Mouse (Mus musculus) embryonic facial prominence, embryonic 12.5 days (tissue): ENCODE measurements around the gene Dync2h1. TPM values are rescaled to one million over a fixed set of nuclear protein-coding genes. Genes with fewer than 3 reads are reported as not detected.

Experiments used
- ATAC-seq: fragments of 200-750 bp; cut with Nextera tagmentation; 2 replicates; pipeline ENCODE4 v1.8.0; 2017; ENCODE audit not compliant: insufficient number of reproducible peaks, insufficient read depth, low FRiP score, low TSS enrichment
- H3K27ac ChIP-seq: fragments of 300-500 bp; sonication (generic); 2 replicates; pipeline ENCODE4 v1.5.1; 2016; ENCODE audit warnings: mild to moderate bottlenecking
- H3K27me3 ChIP-seq: fragments of 300-500 bp; sonication (generic); 2 replicates; pipeline ENCODE4 v1.6.1; 2016; ENCODE audit warnings: mild to moderate bottlenecking, moderate library complexity
- H3K36me3 ChIP-seq: fragments of 300-500 bp; sonication (generic); 2 replicates; pipeline ENCODE4 v1.6.1; 2016; ENCODE audit warnings: mild to moderate bottlenecking
- H3K4me1 ChIP-seq: fragments of 300-500 bp; sonication (generic); 2 replicates; pipeline ENCODE4 v1.6.1; 2016
- H3K4me2 ChIP-seq: fragments of 300-500 bp; sonication (generic); replicated peaks from 2 replicates; pipeline ENCODE4 v1.6.1; 2016; ENCODE audit warnings: mild to moderate bottlenecking, moderate library complexity
- H3K4me3 ChIP-seq: fragments of 300-500 bp; sonication (generic); 2 replicates; pipeline ENCODE4 v1.5.1; 2016; ENCODE audit warnings: mild to moderate bottlenecking
- H3K9ac ChIP-seq: fragments of 300-500 bp; sonication (generic); 2 replicates; pipeline ENCODE4 v1.6.1; 2016; ENCODE audit warnings: mild to moderate bottlenecking, moderate library complexity
- H3K9me3 ChIP-seq: fragments of 300-500 bp; sonication (generic); 2 replicates; pipeline ENCODE4 v1.6.1; 2016; ENCODE audit warnings: mild to moderate bottlenecking, moderate library complexity
- WGBS: fragments of 180-500 bp; shearing (Covaris S2); methylation state at CpG from one replicate; pipeline ENCODE4 v1.1.7; 2016; 5-methylcytosine and 5-hydroxymethylcytosine counted together
- polyA plus RNA-seq: library from polyadenylated mRNA; unstranded; fragments of >200 nt; fragmentation: Nextera tagmentation; extraction: Ambion mirVana; gene quantifications from 2 replicates; pipeline ENCODE4 v1.2.1, GENCODE M21; 2016

The Dync2h1 gene
- polyA plus RNA-seq, 1 experiment from 2014 or later = 24.9 TPM

DNA sequence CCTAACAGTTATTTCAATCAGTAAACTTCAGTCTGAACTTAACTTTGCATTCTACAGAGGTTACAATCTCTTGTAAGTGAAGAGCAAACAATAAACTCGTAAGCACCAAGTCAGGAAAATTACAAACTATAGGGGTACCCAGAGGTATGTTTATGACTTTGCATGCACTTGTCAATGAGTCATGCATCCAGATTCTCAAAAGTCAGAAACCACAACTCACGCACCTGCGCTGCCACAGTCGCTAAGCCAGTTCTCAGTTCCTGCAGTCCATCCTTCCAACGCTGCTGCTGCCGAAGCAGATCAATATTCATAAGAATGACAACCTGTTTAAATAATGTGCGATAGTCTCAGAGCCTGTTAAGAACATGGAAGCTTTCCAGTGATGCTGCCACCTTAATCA is 25.6 kb downstream of the Dync2h1 start:
- H3K9me3 ChIP-seq = no peaks in the 10 kb centered on the region
- no peaks in the 10 kb centered on the region for H3K27me3 ChIP-seq
- H3K4me1 ChIP-seq = 0 out of 2 replicates have a peak, but pooled peaks cover 4% of the 10 kb centered on the region
- H3K27ac ChIP-seq = no peak overlapping the region
- ATAC-seq = no peak
- no peak overlapping the region for H3K4me3 ChIP-seq
- H3K36me3 ChIP-seq = peaks cover 23% of the 10 kb centered on the region
- H3K9ac ChIP-seq = no peak overlapping the region
- no peak overlapping the region for H3K4me2 ChIP-seq
- 92% methylated on average over 7 of the region's 7 CpGs for WGBS

GRCm38 (mm10) chr9:7154391-7154790 is 29.9 kb downstream of the Dync2h1 start:
- no peaks in the 10 kb centered on the region for H3K27me3 ChIP-seq
- ATAC-seq = no peak
- H3K4me1 ChIP-seq = no peaks in the 10 kb centered on the region
- H3K36me3 ChIP-seq = peaks cover 26% of the 10 kb centered on the region
- no peak overlapping the region for H3K4me3 ChIP-seq
- H3K9me3 ChIP-seq = no peaks in the 10 kb centered on the region
- no peak overlapping the region for H3K27ac ChIP-seq
- no peak overlapping the region for H3K9ac ChIP-seq
- H3K4me2 ChIP-seq = no peak overlapping the region
- 95% methylated on average over 2 of the region's 2 CpGs for WGBS

DNA sequence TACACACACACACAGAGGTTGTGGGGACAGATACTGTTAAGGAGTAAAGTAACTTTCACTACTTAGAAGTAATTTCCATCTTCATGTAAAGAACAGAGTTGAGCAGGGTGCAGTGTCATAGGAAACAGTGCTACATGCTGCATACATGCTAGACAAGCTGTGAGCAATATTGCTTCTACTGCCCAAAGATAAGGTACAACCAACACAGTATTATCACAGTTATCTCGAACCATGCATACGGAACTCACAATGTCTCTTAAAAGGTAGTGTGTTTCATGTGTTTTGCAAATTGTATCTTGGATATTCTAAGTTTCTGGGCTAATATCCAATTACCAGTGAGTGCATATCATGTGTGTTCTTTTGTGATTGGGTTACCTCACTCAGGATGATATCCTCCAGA is 61.4 kb downstream of the Dync2h1 start:
- Histone ChIP-seq H3K27ac (no peak overlapping the region), H3K27me3 (no peaks in the 10 kb centered on the region), H3K4me2 (no peak overlapping the region), H3K4me3 (no peak overlapping the region), H3K9me3 (no peaks in the 10 kb centered on the region), H3K36me3 (peaks cover 3% of the 10 kb centered on the region; the same call in 1 of the 2 replicates), H3K4me1 (no peaks in the 10 kb centered on the region), H3K9ac (no peak overlapping the region)
- no peak for ATAC-seq
- 88% methylated on average over 2 of the region's 2 CpGs for WGBS

- Histone ChIP-seq H3K27ac (no peak overlapping the region), H3K36me3 (no peaks in the 10 kb centered on the region), H3K9ac (no peak overlapping the region), H3K4me1 (no peaks in the 10 kb centered on the region), H3K27me3 (no peaks in the 10 kb centered on the region), H3K9me3 (no peaks in the 10 kb centered on the region), H3K4me2 (no peak overlapping the region), H3K4me3 (no peak overlapping the region)
- 82% methylated on average over 1 of the region's 1 CpGs for WGBS
- ATAC-seq = no peak
Measured at GRCm38 (mm10) chr9:7110166-7110565, 74.1 kb downstream of the Dync2h1 start.

GRCm38 (mm10) chr9:7101361-7101760 is 82.9 kb downstream of the Dync2h1 start:
- Histone ChIP-seq H3K4me1 (no peaks in the 10 kb centered on the region), H3K27me3 (no peaks in the 10 kb centered on the region), H3K4me3 (no peak overlapping the region), H3K36me3 (0 out of 2 replicates have a peak, but pooled peaks cover 5% of the 10 kb centered on the region), H3K9ac (no peak overlapping the region), H3K27ac (no peak overlapping the region), H3K4me2 (no peak overlapping the region), H3K9me3 (no peaks in the 10 kb centered on the region)
- ATAC-seq = no peak

- Histone ChIP-seq H3K9me3 (no peaks in the 10 kb centered on the region), H3K36me3 (peaks cover 23% of the 10 kb centered on the region; the same call in 1 of the 2 replicates), H3K4me2 (no peak overlapping the region), H3K9ac (no peak overlapping the region), H3K27ac (no peak overlapping the region), H3K4me3 (no peak overlapping the region), H3K27me3 (no peaks in the 10 kb centered on the region), H3K4me1 (no peaks in the 10 kb centered on the region)
- WGBS = 92% methylated on average over 2 of the region's 2 CpGs
- no peak for ATAC-seq
Measured at GRCm38 (mm10) chr9:7074625-7075024, 109.6 kb downstream of the Dync2h1 start.

DNA sequence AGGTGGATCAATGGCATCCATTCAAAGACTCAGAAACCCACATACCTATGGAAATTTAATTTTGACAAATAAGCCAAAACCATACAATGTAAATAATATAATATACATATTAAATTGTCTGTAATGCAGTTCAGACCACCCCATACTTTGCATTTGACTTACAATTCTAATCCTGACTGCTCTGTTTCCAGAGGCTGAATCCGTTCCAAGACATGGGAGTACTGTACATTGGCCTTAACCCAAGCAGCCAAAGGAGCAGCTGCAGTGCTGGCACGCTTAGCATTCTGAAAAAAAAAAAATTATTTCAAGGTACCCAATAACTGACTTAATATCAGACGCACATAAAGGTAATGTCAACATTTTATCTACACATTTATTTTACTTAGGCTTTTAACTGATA is 113.4 kb downstream of the Dync2h1 start:
- no peaks in the 10 kb centered on the region for H3K27me3 ChIP-seq
- WGBS = 88% methylated on average over 3 of the region's 3 CpGs
- H3K4me2 ChIP-seq = no peak overlapping the region
- no peak overlapping the region for H3K27ac ChIP-seq
- no peaks in the 10 kb centered on the region for H3K4me1 ChIP-seq
- no peak for ATAC-seq
- no peaks in the 10 kb centered on the region for H3K9me3 ChIP-seq
- peaks cover 10% of the 10 kb centered on the region; the same call in 1 of the 2 replicates for H3K36me3 ChIP-seq
- H3K9ac ChIP-seq = no peak overlapping the region
- H3K4me3 ChIP-seq = no peak overlapping the region

DNA sequence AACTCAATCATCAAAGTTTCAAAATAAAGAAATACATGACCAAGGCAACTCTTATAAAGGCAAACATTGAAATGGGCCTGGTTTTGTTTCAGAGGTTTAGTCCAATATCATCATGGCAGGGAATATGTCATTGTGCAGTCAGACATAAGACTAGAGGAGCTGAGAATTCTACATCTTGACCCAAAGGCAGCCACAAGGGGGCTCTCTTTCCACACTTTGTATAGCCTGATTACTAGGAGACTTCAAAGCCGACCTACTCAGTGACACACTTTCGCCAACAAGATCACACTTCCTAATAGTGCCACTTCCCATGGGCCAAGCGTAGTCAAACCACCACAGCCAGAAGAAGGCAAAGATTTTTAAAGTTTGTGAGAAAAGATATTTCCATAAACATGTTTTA is 133.7 kb downstream of the Dync2h1 start:
- no peak overlapping the region for H3K4me3 ChIP-seq
- peaks cover 6% of the 10 kb centered on the region for H3K36me3 ChIP-seq
- H3K4me1 ChIP-seq = no peaks in the 10 kb centered on the region
- H3K9ac ChIP-seq = no peak overlapping the region
- no peak overlapping the region for H3K4me2 ChIP-seq
- WGBS = 73% methylated on average over 3 of the region's 3 CpGs
- no peaks in the 10 kb centered on the region for H3K9me3 ChIP-seq
- no peak overlapping the region for H3K27ac ChIP-seq
- ATAC-seq = no peak
- no peaks in the 10 kb centered on the region for H3K27me3 ChIP-seq

GRCm38 (mm10) chr9:7042635-7043273 is 141.5 kb downstream of the Dync2h1 start:
- ATAC-seq = no peak
- 91% methylated on average over 5 of the region's 5 CpGs for WGBS

DNA sequence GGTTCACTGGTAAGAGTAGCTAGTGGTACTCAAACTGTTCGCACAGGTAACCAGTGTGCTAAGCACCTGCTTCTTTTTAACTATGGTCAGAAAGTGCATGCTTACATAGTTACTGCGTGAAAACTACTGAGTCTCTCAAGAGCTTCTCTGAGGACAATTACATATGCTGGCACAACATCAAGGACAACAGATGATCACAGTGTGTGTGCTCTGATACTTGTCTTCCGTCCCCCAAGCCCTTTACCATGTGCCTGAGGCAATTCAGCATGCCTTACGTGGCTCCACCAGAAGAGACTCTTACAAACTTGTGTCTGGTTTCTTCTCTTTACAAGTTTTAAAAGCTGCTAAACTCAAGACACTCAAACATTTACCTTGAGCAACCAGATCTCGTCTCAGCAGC is 143.0 kb downstream of the Dync2h1 start:
- no peak overlapping the region for H3K4me3 ChIP-seq
- 83% methylated on average over 5 of the region's 5 CpGs for WGBS
- peaks cover 17% of the 10 kb centered on the region for H3K36me3 ChIP-seq
- H3K27me3 ChIP-seq = no peaks in the 10 kb centered on the region
- ATAC-seq = no peak
- no peak overlapping the region for H3K27ac ChIP-seq
- H3K4me1 ChIP-seq = no peaks in the 10 kb centered on the region
- no peaks in the 10 kb centered on the region for H3K9me3 ChIP-seq
- no peak overlapping the region for H3K9ac ChIP-seq
- no peak overlapping the region for H3K4me2 ChIP-seq

More at GRCm38 (mm10) chr9:7042635-7043273, 141.5 kb downstream of the Dync2h1 start:
- no peak overlapping the region for H3K4me2 ChIP-seq
- H3K9me3 ChIP-seq = no peaks in the 10 kb centered on the region
- no peak overlapping the region for H3K4me3 ChIP-seq
- peaks cover 17% of the 10 kb centered on the region for H3K36me3 ChIP-seq
- H3K4me1 ChIP-seq = no peaks in the 10 kb centered on the region
- no peak overlapping the region for H3K9ac ChIP-seq
- H3K27me3 ChIP-seq = no peaks in the 10 kb centered on the region
- H3K27ac ChIP-seq = no peak overlapping the region

DNA sequence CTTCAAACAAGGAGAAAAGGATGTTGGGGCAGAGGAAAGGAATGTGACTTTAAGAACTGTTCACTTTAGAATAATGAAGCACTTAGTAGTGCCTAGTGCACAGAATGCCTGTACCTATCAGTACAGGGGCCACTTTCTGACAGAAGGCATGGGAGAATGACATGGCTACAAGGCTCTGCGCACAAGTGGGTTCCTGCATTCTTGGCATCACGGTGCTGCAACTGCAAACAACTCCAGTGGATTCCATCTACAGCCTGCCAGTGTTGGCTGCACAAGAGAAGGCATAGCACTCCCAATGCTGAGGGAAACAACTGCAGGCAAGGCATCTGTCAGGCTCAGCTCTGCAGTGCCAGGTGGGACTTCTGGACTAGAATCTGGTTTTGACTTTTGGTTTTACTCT is 151.7 kb downstream of the Dync2h1 start:
- H3K9me3 ChIP-seq = no peaks in the 10 kb centered on the region
- H3K27ac ChIP-seq = no peak overlapping the region
- H3K27me3 ChIP-seq = no peaks in the 10 kb centered on the region
- no peak overlapping the region for H3K4me2 ChIP-seq
- WGBS = 93% methylated on average over 2 of the region's 2 CpGs
- H3K36me3 ChIP-seq = 0 out of 2 replicates have a peak, but pooled peaks cover 3% of the 10 kb centered on the region
- ATAC-seq = no peak
- H3K4me1 ChIP-seq = no peaks in the 10 kb centered on the region
- H3K4me3 ChIP-seq = no peak overlapping the region
- no peak overlapping the region for H3K9ac ChIP-seq

DNA sequence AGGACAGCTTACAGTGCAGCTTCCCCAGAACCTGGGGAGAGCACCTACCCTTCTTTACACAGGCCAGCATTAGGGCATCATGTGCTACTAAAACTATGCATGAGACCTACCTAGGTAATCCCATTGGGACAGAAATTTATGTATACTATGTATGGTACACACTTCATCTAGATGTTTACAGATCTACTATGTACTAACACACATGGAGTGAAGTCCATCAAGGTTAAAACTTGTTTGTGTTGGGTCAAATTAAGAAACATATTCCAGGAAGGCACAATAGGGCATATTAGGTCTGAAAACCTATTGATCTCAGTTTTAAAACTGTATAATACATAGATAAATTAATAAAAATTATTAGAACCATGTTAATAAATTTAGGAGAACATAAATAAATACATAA is 168.6 kb downstream of the Dync2h1 start:
- Histone ChIP-seq H3K4me3 (no peak overlapping the region), H3K36me3 (no peaks in the 10 kb centered on the region), H3K4me1 (no peaks in the 10 kb centered on the region), H3K9ac (no peak overlapping the region), H3K9me3 (no peaks in the 10 kb centered on the region), H3K4me2 (no peak overlapping the region), H3K27ac (no peak overlapping the region), H3K27me3 (no peaks in the 10 kb centered on the region)
- ATAC-seq = no peak
